Mouse (Mus musculus): ENCODE results near the gene Nckap5. TPM values are rescaled to one million over a fixed set of nuclear protein-coding genes. Genes with fewer than 3 reads are reported as not detected.

Nckap5 gene
- polyA plus RNA-seq, 1 experiment = 0.09 TPM

- no peak for TF ChIP-seq CTCF (IDR thresholded peaks at IDR 0.05; ENCODE audit: low read depth, low read length)
- TF ChIP-seq POLR2A (IDR thresholded peaks at IDR 0.05; ENCODE audit: insufficient read depth, low read length) = no peak
- no peak for TF ChIP-seq EP300 (IDR thresholded peaks at IDR 0.05; ENCODE audit: insufficient read depth, low read depth, low read length)
- no peaks in the 10 kb centered on the region for H3K36me3 ChIP-seq (ENCODE audit: control insufficient read depth, insufficient read depth, low read length, poor library complexity, severe bottlenecking)
- no peak overlapping the region for H3K27ac ChIP-seq (ENCODE audit: insufficient read depth, low read length)
- H3K9ac ChIP-seq (ENCODE audit: low read depth, poor library complexity, severe bottlenecking) = no peak overlapping the region
- no peak overlapping the region for H3K4me3 ChIP-seq (ENCODE audit: low read depth, low read length)
- no peaks in the 10 kb centered on the region for H3K9me3 ChIP-seq (replicated peaks; ENCODE audit: control insufficient read depth, insufficient read depth, low read length, poor library complexity, severe bottlenecking)
- no peaks in the 10 kb centered on the region for H3K27me3 ChIP-seq (ENCODE audit: control insufficient read depth, insufficient read depth, low read length, poor library complexity, severe bottlenecking)
- no peaks in the 10 kb centered on the region for H3K4me1 ChIP-seq (ENCODE audit: control insufficient read depth, insufficient read depth, low read length)
Observed at GRCm38 (mm10) chr1:126683621-126684445, 146.8 kb downstream of the Nckap5 start.

- no peaks in the 10 kb centered on the region for H3K4me1 ChIP-seq (ENCODE audit: control insufficient read depth, insufficient read depth, low read length)
- H3K9me3 ChIP-seq (replicated peaks; ENCODE audit: control insufficient read depth, insufficient read depth, low read length, poor library complexity, severe bottlenecking) = no peaks in the 10 kb centered on the region
- H3K27ac ChIP-seq (ENCODE audit: insufficient read depth, low read length) = no peak overlapping the region
- H3K27me3 ChIP-seq (ENCODE audit: control insufficient read depth, insufficient read depth, low read length, poor library complexity, severe bottlenecking) = no peaks in the 10 kb centered on the region
- H3K9ac ChIP-seq (ENCODE audit: low read depth, poor library complexity, severe bottlenecking) = no peak overlapping the region
- H3K36me3 ChIP-seq (ENCODE audit: control insufficient read depth, insufficient read depth, low read length, poor library complexity, severe bottlenecking) = no peaks in the 10 kb centered on the region
- TF ChIP-seq EP300 (IDR thresholded peaks at IDR 0.05; ENCODE audit: insufficient read depth, low read depth, low read length) (no peak), POLR2A (IDR thresholded peaks at IDR 0.05; ENCODE audit: insufficient read depth, low read length) (no peak), CTCF (IDR thresholded peaks at IDR 0.05; ENCODE audit: low read depth, low read length) (no peak)
- H3K4me3 ChIP-seq (ENCODE audit: low read depth, low read length) = no peak overlapping the region
Observed at GRCm38 (mm10) chr1:126681773-126682172, 148.8 kb downstream of the Nckap5 start.

GRCm38 (mm10) chr1:126679348-126679747 is 151.3 kb downstream of the Nckap5 start:
- H3K4me3 ChIP-seq (ENCODE audit: low read depth, low read length) = no peak overlapping the region
- no peak overlapping the region for H3K27ac ChIP-seq (ENCODE audit: insufficient read depth, low read length)
- H3K9ac ChIP-seq (ENCODE audit: low read depth, poor library complexity, severe bottlenecking) = no peak overlapping the region
- H3K36me3 ChIP-seq (ENCODE audit: control insufficient read depth, insufficient read depth, low read length, poor library complexity, severe bottlenecking) = no peaks in the 10 kb centered on the region
- H3K4me1 ChIP-seq (ENCODE audit: control insufficient read depth, insufficient read depth, low read length) = no peaks in the 10 kb centered on the region
- H3K27me3 ChIP-seq (ENCODE audit: control insufficient read depth, insufficient read depth, low read length, poor library complexity, severe bottlenecking) = no peaks in the 10 kb centered on the region
- no peaks in the 10 kb centered on the region for H3K9me3 ChIP-seq (replicated peaks; ENCODE audit: control insufficient read depth, insufficient read depth, low read length, poor library complexity, severe bottlenecking)
- TF ChIP-seq EP300 (IDR thresholded peaks at IDR 0.05; ENCODE audit: insufficient read depth, low read depth, low read length) = no peak
- no peak for TF ChIP-seq POLR2A (IDR thresholded peaks at IDR 0.05; ENCODE audit: insufficient read depth, low read length)
- no peak for TF ChIP-seq CTCF (IDR thresholded peaks at IDR 0.05; ENCODE audit: low read depth, low read length)

- H3K36me3 ChIP-seq (ENCODE audit: control insufficient read depth, insufficient read depth, low read length, poor library complexity, severe bottlenecking) = no peaks in the 10 kb centered on the region
- H3K27me3 ChIP-seq (ENCODE audit: control insufficient read depth, insufficient read depth, low read length, poor library complexity, severe bottlenecking) = no peaks in the 10 kb centered on the region
- no peak overlapping the region for H3K4me3 ChIP-seq (ENCODE audit: low read depth, low read length)
- H3K27ac ChIP-seq (ENCODE audit: insufficient read depth, low read length) = no peak overlapping the region
- H3K9ac ChIP-seq (ENCODE audit: low read depth, poor library complexity, severe bottlenecking) = no peak overlapping the region
- H3K9me3 ChIP-seq (replicated peaks; ENCODE audit: control insufficient read depth, insufficient read depth, low read length, poor library complexity, severe bottlenecking) = peaks cover under 1% of the 10 kb centered on the region; the same call in 1 of the 2 replicates
- no peak for TF ChIP-seq POLR2A (IDR thresholded peaks at IDR 0.05; ENCODE audit: insufficient read depth, low read length)
- TF ChIP-seq CTCF (IDR thresholded peaks at IDR 0.05; ENCODE audit: low read depth, low read length) = no peak
- TF ChIP-seq EP300 (IDR thresholded peaks at IDR 0.05; ENCODE audit: insufficient read depth, low read depth, low read length) = no peak
- H3K4me1 ChIP-seq (ENCODE audit: control insufficient read depth, insufficient read depth, low read length) = no peaks in the 10 kb centered on the region
Observed at GRCm38 (mm10) chr1:126677280-126677679, 153.3 kb downstream of the Nckap5 start.

DNA sequence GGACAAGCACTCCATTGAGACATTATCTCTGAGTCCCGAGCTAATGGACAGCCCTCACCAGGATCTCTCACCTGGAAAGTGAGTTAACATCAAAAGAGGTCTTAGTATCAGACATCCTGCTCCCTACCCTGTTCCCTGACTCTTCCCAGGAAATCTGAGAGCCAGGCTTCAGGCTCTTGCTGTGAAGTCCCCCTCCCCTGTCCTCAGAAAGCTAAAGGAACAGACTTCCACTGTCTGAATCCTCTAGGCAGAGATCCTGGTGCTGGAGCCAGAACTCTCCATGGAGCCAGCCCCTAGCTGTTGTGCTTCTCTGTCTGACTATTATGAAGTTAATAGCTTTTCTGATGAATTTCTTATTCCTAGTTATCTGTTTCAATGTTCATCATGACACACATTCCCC is 153.8 kb downstream of the Nckap5 start:
- no peak for TF ChIP-seq EP300 (IDR thresholded peaks at IDR 0.05; ENCODE audit: insufficient read depth, low read depth, low read length)
- no peak for TF ChIP-seq CTCF (IDR thresholded peaks at IDR 0.05; ENCODE audit: low read depth, low read length)
- TF ChIP-seq POLR2A (IDR thresholded peaks at IDR 0.05; ENCODE audit: insufficient read depth, low read length) = no peak
- peaks cover 5% of the 10 kb centered on the region; the same call in 1 of the 2 replicates for H3K9me3 ChIP-seq (replicated peaks; ENCODE audit: control insufficient read depth, insufficient read depth, low read length, poor library complexity, severe bottlenecking)
- H3K4me3 ChIP-seq (ENCODE audit: low read depth, low read length) = no peak overlapping the region

GRCm38 (mm10) chr1:126675142-126675541 is 155.5 kb downstream of the Nckap5 start:
- Histone ChIP-seq H3K27ac (ENCODE audit: insufficient read depth, low read length) (no peak overlapping the region), H3K36me3 (ENCODE audit: control insufficient read depth, insufficient read depth, low read length, poor library complexity, severe bottlenecking) (no peaks in the 10 kb centered on the region)

More for the DNA sequence above, 153.8 kb downstream of the Nckap5 start:
- Histone ChIP-seq H3K27me3 (ENCODE audit: control insufficient read depth, insufficient read depth, low read length, poor library complexity, severe bottlenecking) (no peaks in the 10 kb centered on the region), H3K9ac (ENCODE audit: low read depth, poor library complexity, severe bottlenecking) (no peak overlapping the region), H3K4me1 (ENCODE audit: control insufficient read depth, insufficient read depth, low read length) (no peaks in the 10 kb centered on the region), H3K27ac (ENCODE audit: insufficient read depth, low read length) (no peak overlapping the region), H3K36me3 (ENCODE audit: control insufficient read depth, insufficient read depth, low read length, poor library complexity, severe bottlenecking) (no peaks in the 10 kb centered on the region)

More at GRCm38 (mm10) chr1:126675142-126675541, 155.5 kb downstream of the Nckap5 start:
- H3K4me1 ChIP-seq (ENCODE audit: control insufficient read depth, insufficient read depth, low read length) = no peaks in the 10 kb centered on the region
- H3K9ac ChIP-seq (ENCODE audit: low read depth, poor library complexity, severe bottlenecking) = no peak overlapping the region
- TF ChIP-seq POLR2A (IDR thresholded peaks at IDR 0.05; ENCODE audit: insufficient read depth, low read length) (no peak), CTCF (IDR thresholded peaks at IDR 0.05; ENCODE audit: low read depth, low read length) (no peak), EP300 (IDR thresholded peaks at IDR 0.05; ENCODE audit: insufficient read depth, low read depth, low read length) (no peak)
- H3K27me3 ChIP-seq (ENCODE audit: control insufficient read depth, insufficient read depth, low read length, poor library complexity, severe bottlenecking) = no peaks in the 10 kb centered on the region
- no peak overlapping the region for H3K4me3 ChIP-seq (ENCODE audit: low read depth, low read length)
- peaks cover 5% of the 10 kb centered on the region; the same call in 1 of the 2 replicates for H3K9me3 ChIP-seq (replicated peaks; ENCODE audit: control insufficient read depth, insufficient read depth, low read length, poor library complexity, severe bottlenecking)

All from ES-Bruce4 (cell line).